Mouse (Mus musculus) cerebellum, adult 2 months (tissue): ENCODE measurements around the gene Ankrd54. TPM values are rescaled to one million over a fixed set of nuclear protein-coding genes. Genes with fewer than 3 reads are reported as not detected.

ENCODE experiments used
- DNase-seq, 2 experiments: peaks; one replicate each; pipeline ENCODE4 v3.0.0; 2021
- H3K27ac ChIP-seq: fragments of 200-500 bp; 2 replicates; pipeline ENCODE4 v1.5.1; 2012; ENCODE audit warnings: low read length, control low read depth, inconsistent platforms; ENCODE audit not compliant: insufficient read depth
- H3K27me3 ChIP-seq: fragments of 200-500 bp; 2 replicates; pipeline ENCODE4 v1.6.1; 2012; ENCODE audit warnings: inconsistent platforms, mild to moderate bottlenecking, low read length, moderate library complexity; ENCODE audit not compliant: control insufficient read depth, insufficient read depth
- H3K4me1 ChIP-seq: fragments of 200-500 bp; 2 replicates; pipeline ENCODE4 v1.6.1; 2011; ENCODE audit warnings: low read length; ENCODE audit not compliant: control insufficient read depth, insufficient read depth
- H3K4me3 ChIP-seq: fragments of 200-500 bp; replicated peaks from 2 replicates; pipeline ENCODE3; 2011; ENCODE audit warnings: mild to moderate bottlenecking, low read depth, low read length, control low read depth; ENCODE audit not compliant: insufficient read depth
- CTCF ChIP-seq: fragments of 200-500 bp; IDR thresholded peaks from 2 replicates; pipeline ENCODE4 v1.5.1; 2011; ENCODE audit warnings: low read depth, mild to moderate bottlenecking, control low read depth, low read length, moderate library complexity, borderline replicate concordance; ENCODE audit not compliant: insufficient read depth
- POLR2A ChIP-seq: fragments of 200-500 bp; IDR thresholded peaks from 2 replicates; pipeline ENCODE4 v1.6.1; 2011; ENCODE audit warnings: low read length, control low read depth, borderline replicate concordance; ENCODE audit not compliant: insufficient read depth
- WGBS: fragments of 180-500 bp; shearing (Covaris S2); methylation state at CpG from one replicate; pipeline ENCODE4 v1.1.7; 2018; 5-methylcytosine and 5-hydroxymethylcytosine counted together
- polyA plus RNA-seq: library from polyadenylated mRNA; depleted of rRNA; stranded (reverse); fragments of >200 nt; gene quantifications from 2 replicates; pipeline ENCODE4 v1.2.3, GENCODE M21; 2012

The Ankrd54 gene
- polyA plus RNA-seq, 1 experiment: 42.8 TPM

DNA sequence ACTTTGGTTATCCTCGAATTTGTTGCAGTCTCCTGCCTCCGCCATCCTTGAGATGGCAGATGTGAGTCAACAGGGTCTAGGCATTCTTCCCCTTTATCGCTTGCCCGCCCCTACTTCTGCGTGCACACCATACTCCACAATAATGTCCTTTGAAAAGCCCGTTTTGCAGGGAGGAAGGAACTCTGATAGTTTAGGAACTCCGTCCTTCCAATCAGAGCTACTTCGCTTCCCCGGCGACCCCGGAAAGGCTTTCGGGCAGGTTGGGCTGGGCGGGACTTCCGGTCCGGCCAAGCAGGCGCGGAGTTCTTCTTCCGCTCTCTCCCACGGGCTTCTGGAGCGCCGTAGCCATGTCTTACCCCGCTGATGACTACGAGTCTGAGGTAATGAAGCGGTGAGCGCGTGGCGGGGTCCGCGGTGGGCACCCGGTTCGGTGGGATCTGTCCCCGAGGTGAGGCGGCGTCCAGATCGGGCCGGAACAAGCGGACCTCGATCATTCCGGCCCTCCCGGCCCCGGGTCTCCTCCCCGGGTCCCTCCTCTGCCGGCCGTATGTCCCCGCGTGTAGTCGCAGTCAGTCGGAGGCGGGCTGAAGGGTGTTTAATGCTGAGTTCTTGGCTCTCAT is 12.3 kb upstream of the Ankrd54 start, which contains the start of gene Eif3l:
Gene Eif3l (plus strand): TSS at position 267 of the 620 bp plus-strand sequence.
- Histone ChIP-seq H3K27ac (peak within 1 kb of the TSS; percentile 86), H3K4me1 (peaks cover 13% of the 10 kb centered on the region), H3K27me3 (no peaks in the 10 kb centered on the region), H3K4me3 (peak within 1 kb of the TSS; percentile 100)
- TF ChIP-seq CTCF: no peak
- TF ChIP-seq POLR2A: no peak
- under 1% methylated on average over 49 of the region's 49 CpGs for WGBS
- DNase-seq: peak; percentile 87

DNA sequence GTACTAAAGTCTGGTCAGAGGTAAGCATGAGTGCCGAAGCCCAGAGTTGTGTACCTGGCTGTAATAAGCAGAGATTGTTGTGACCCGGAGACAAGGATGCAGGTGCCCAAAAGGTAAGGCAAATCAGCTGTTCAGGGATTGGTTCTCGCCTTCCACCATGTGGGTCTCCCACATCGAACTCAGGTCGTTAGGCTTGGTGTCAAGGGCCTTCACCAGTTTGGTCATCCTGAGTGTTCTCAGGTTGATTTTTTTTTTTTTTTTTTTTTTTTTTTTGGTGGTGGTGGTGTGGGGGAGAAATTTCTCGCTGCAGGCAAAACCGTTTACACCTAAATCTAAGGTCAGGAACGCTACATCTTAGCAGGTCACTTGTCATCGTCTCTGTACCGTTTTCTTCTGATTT is 11.8 kb upstream of the Ankrd54 start:
- no peaks in the 10 kb centered on the region for H3K27me3 ChIP-seq
- H3K4me1 ChIP-seq: peaks cover 13% of the 10 kb centered on the region
- TF ChIP-seq POLR2A (no peak), CTCF (no peak)
- H3K4me3 ChIP-seq: peak overlapping the region; percentile 100
- WGBS: 39% methylated on average over 10 of the region's 10 CpGs
- DNase-seq: no peak
- peak overlapping the region; percentile 86; the same call in 1 of the 2 replicates for H3K27ac ChIP-seq

DNA sequence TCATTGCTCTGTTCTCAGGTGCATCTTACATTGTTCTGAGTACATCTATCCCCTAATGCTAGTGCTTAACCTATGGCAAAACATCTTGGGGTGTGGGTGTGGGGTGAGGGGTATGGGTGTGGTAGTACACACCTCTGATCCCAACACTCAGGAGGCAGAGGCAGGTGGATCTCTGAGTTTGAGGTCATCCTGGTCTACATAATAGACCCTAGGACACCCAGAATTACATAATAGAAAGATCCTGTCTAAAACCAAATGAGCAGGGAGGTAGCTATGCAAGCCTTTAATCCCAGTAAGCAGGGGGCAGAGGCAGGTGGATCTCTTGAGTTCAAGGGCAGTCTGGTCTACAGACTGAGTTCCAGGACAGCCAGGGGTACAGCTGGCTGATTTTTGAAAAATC is 11.1 kb upstream of the Ankrd54 start:
- H3K4me3 ChIP-seq: no peak overlapping the region
- no peak for DNase-seq
- no peak overlapping the region for H3K27ac ChIP-seq
- H3K4me1 ChIP-seq: peaks cover 13% of the 10 kb centered on the region
- no peaks in the 10 kb centered on the region for H3K27me3 ChIP-seq
- no peak for TF ChIP-seq CTCF
- TF ChIP-seq POLR2A: no peak

DNA sequence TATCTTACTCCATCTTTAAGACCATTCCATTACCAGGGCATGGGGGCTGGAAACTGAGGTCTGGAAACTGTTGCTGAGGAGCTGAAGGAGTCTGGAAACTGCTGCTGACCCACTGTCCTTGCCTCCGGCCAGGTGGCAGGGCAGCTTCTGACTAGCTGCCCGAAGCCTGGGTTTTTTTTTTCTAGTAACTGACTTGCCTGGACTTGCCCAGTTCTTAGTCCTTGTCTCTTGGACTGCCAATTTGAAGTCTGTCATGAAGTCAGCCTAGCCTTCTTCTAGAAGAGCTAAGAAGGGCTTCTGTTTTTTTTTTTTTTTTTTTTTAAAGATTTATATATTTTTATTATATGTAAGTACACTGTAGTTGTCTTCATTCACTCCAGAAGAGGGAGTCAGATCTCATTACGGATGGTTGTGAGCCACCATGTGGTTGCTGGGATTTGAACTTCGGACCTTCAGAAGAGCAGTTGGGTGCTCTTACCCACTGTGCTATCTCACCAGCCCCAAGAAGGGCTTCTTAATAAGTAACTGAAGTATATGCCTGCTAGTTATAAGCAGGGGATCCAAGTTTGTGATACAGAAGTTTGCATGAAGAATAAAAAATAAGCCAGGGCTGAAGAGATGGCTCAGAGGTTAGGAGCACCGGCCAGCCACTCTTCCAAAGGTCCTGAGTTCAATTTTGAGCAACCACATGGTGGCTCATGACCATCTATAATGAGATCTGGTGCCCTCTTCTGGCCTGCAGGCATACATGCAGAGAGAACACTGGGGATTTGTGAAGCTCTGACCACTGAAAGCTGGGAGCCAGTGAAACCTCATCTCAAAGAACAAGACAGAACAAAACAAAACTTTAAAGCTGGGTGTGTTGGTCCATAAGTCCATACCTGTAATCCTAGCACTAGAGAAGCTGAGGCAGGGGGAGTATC is 8.7 kb upstream of the Ankrd54 start:
- peak; percentile 54 to 61 for DNase-seq
- peak; percentile 76 for TF ChIP-seq CTCF
- TF ChIP-seq POLR2A: no peak
- WGBS: 63% methylated on average over 5 of the region's 5 CpGs

DNA sequence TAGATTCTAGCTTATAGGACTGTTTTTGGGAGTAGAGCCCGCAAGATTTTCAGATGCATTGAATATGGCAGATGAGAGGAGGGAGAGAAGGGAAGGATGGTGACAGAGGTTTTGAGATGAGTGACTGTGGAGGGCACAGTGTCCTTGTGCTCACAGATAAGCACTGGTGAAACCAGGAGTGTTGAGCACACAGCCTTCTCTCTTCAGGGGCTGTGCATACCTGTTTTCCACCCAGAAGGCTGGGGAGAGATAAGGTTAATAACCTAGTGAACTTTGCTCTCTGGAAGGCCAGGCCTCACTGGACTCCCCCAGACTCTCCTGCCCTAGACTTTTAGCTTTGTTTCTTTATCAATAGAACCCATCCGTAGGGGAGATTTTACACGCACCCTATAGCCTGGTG is 5.7 kb upstream of the Ankrd54 start:
- TF ChIP-seq POLR2A (no peak), CTCF (no peak)
- no peak overlapping the region for H3K4me3 ChIP-seq
- no peaks in the 10 kb centered on the region for H3K27me3 ChIP-seq
- no peak for DNase-seq
- no peaks in the 10 kb centered on the region for H3K4me1 ChIP-seq
- H3K27ac ChIP-seq: no peak overlapping the region
- WGBS: 77% methylated on average over 3 of the region's 3 CpGs

More for the DNA sequence above, 8.7 kb upstream of the Ankrd54 start:
- Histone ChIP-seq H3K27ac (no peak overlapping the region), H3K4me3 (no peak overlapping the region), H3K27me3 (no peaks in the 10 kb centered on the region), H3K4me1 (peaks cover 7% of the 10 kb centered on the region)

DNA sequence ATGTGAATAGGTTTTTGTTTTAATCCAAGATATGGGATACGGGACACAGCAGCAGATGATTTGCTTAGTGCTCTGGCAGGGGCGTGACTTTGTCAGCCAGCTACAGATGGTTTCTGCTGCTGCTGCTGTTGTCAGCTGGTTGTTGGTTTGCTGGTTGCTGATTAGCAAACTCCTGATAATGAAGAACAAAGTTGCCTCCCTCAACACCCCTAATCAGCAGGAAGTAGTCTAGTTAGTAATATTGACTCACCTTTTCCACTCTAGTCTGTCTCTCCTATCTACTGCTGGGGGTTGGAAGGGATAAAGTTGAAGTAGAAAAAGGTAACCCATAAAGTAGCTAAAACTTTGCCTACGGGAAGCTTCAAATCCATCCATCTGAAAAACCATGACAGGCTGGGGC is 4.9 kb upstream of the Ankrd54 start:
- WGBS: 84% methylated on average over 3 of the region's 3 CpGs
- Histone ChIP-seq H3K27me3 (no peaks in the 10 kb centered on the region), H3K4me3 (no peak overlapping the region), H3K27ac (no peak overlapping the region), H3K4me1 (no peaks in the 10 kb centered on the region)
- no peak for TF ChIP-seq CTCF
- TF ChIP-seq POLR2A: no peak
- DNase-seq: no peak

DNA sequence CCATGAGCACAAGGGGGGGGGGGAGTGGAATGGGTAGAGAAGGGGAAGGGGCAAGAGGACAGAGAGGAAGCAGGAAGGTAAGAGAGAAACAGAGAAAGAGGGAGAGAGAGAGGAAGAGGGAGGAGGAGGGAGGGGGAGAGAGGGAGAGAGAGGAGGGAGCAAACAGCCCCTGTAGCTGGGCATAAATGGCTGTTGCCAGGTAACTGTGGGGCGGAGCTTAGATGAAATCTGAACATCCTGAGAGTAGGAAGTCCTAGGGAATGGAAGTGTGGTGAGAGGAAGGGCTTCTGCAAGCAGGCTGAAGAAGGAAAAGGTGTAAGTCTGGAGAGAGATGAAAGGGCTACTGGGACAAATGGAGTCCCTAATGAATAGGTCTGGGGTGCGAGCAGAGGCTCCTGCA is 3.6 kb upstream of the Ankrd54 start:
- H3K27ac ChIP-seq: no peak overlapping the region
- 53% methylated on average over 2 of the region's 2 CpGs for WGBS
- no peak overlapping the region for H3K4me3 ChIP-seq
- H3K4me1 ChIP-seq: no peaks in the 10 kb centered on the region
- DNase-seq: no peak
- no peaks in the 10 kb centered on the region for H3K27me3 ChIP-seq
- TF ChIP-seq CTCF (no peak), POLR2A (no peak)

DNA sequence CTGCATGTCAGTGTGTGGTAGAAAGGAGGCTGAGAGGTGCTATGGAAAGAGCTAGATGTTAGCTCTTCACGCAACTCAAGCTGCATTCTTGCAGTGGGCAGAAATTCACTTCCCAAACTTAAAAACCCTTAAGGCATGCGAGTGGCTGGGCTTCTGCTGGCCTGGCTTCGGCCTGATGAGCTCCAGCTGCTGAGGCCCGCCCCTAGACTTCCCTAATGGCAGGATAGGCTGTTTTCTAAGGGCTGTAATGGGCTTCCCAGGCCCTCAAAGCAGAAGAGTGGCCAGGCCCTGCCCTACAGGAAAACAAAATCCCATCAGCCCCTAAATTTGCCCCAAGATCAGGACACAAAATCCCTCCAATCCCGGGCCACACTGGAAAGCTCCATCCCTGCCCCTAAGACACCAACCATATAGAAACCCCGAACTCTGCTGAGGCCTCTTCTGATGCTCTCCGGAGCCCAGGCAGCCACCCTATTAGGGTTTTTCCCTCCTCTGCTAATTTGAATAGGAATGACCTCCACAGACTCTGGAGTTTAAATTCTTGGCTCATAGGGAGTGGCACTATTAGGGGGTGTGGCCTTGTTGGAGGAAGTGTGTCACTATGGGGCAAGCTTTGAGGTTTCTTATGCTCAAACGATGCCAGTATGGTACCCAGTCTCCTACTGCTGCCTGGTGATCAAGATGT is 2.5 kb upstream of the Ankrd54 start:
- Histone ChIP-seq H3K27me3 (no peaks in the 10 kb centered on the region), H3K27ac (no peak overlapping the region), H3K4me1 (no peaks in the 10 kb centered on the region), H3K4me3 (no peak overlapping the region)
- no peak for DNase-seq
- no peak for TF ChIP-seq POLR2A
- TF ChIP-seq CTCF: no peak
- 68% methylated on average over 8 of the region's 8 CpGs for WGBS
